Mouse (Mus musculus) kidney, postnatal 25 days (tissue): Measurements from ENCODE around the gene 1700028J19Rik.
"Not testable (repeated sequence)": the region's sequence is repeated elsewhere in the genome, so short reads cannot be mapped to it uniquely, and the experiment has no call there.

Source experiments
- DNase-seq, 2 experiments: peaks; one replicate each; pipeline ENCODE4 v3.0.0; 2021; ENCODE audit warnings: mixed read lengths in 2 of 2

The 1700028J19Rik gene

DNA sequence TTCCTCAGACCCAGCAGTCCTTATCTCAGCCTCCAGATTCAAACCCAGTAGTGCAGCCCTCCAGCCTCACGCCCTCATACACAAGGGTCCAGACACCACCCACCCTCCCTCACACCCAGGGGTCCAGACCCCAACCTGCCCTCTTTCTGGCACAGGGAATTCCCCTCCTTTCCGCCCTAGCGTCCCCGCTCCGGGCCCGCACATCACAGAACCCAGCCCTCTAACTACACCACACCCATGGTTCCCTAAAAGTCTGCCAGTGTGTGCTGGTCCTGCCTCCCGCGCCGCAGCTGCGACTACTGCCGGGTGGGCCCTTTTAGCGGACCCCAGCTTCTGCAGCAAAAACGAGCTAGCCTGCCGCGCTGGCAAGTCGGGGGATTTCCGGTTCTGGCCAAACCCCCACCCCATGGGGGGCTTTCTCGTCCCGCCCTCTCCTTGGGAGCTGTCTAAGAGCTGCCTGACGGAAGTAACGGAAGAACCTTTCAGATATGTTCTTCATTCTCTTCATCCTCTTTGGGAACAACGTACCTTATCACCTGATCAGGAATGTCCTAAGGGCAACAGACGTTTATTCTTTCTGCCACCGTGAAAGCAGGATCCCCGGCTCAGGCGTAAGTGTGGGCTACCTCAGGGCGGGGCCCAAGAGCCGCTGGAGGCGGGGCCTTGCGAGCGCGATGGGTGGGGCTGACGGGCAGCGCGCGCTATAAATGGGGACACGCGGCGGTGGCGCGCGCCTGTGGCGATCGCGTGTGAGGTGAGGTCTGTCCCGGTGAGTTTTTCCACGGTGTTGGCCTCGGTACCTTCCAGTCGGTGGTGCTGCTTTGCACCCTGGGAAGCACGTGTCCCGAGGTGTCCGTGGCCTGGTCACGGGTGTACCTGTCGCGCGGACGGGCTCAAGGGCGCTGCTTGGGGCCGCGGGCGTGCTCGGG is at the start of gene 1700028J19Rik, which contains the start of gene 2410002F23Rik:
1700028J19Rik (minus strand) TSS at position 641 of the 929 bp plus-strand sequence.
2410002F23Rik (plus strand) TSS at position 668 of the 929 bp plus-strand sequence.
- DNase-seq: peak; percentile 91 to 93

DNA sequence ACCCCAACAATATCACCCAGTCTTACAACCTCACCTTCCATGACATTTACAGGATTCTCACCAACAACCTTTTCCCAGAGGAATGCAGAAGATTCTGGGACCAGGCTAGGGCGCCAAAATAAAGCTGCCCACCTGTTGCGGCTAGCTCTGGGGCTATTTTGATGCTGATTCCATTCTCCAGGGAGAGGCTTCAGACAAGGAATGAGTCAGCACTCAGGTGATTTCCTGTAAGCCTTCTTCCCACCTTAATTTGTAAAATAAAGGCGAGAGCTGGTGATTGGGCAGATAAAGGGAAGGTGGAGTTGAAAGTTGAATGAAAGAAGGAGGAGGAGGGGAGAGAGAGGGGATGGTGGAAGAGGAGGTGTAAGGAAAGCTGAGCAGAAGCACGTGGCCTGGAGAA is 44.9 kb upstream of the 1700028J19Rik start:
- no peak for DNase-seq

DNA sequence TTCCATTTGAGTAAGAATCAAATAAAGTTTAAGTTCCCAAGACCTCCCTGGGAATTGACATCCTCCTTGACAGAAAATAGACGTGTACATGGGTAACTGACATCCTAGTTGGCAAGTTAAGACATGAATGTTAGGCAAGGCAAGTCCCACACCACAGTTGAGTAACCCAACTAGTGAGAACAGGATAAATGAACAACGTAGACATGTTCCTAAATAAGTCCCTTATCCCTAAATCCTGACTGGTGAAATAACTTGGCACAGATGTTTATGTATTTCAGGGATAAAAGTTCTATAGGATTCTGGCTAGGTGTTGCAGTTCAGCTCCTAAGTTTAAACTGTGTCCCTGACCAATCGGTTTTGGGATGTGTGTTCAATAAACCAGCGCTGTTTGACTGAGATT is 44.5 kb upstream of the 1700028J19Rik start:
- DNase-seq: no peak

DNA sequence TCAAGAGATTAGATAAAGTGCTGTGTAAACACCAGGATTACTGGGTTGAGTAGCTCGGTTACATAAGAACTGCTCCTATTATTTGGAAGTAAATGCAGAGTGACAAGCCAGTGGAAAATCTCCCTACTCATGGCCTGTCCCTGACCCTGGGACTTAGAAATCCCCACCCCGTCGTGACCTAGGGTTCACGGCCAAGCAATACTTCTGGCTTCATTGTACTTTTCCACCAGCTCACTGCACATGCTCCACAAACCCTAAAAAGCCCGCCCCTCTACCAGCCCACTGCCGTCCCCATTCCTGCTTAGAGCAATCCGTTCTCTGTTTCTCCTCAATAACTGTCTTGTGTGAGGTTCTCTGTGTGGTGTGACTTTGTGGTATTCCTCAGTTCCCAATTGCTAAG is 41.3 kb upstream of the 1700028J19Rik start:
- peak in 1 of 2 experiments; percentile 48 for DNase-seq

DNA sequence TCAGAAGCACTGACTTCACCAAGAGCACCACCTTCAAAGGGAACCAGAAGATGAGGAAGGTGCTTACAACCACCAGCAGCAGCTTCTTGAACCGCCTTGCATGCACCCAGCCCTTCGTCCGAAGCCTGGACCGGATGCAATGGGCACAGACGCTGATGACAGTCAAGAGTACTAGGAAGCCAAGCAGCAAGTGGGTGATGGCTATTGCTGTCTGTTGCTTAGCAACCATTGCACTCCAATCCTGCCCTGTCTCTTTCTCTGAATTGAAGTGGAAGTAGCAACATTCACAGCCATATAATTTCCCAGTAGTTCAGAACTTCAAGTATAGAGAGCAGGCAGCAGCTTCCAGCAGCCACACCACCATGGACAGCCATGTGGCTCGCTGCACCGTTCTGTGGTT is 35.1 kb upstream of the 1700028J19Rik start:
- DNase-seq: no peak

DNA sequence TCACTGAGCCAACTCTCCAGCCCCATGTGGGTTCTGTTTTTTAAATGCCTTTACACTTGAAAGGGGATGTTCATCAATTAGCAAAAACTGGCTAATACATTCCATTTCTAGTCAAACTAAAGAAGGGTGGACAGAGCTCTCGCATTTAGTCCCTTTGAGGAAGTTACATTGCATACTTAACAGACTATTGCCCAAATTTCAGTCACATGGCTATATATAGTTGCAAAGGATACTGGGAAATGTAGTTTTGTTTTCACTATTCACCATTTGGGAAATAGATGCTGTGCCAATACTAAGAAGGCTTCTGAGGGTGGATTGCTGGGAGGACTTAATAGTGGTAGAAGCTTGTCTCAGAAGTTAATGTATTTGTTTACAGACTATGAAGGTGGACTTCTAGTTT is 34.5 kb upstream of the 1700028J19Rik start:
- DNase-seq: no peak

DNA sequence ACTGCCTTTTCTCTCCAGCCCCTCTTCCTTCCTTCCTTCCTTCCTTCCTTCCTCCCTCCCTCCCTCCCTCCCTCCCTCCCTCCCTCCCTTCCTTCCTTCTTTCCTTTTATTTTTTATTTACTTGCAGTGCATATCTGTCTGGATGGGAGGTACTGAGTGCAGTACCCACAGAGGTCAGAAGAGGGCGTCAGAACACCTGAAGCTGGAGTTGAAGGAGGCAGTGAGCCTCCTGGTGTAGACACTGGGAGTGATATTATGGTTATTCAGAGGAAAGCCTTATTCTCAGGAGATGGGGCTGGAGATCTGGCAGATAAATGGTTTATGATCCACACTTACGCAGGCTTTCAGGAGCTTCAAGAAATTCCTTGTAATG is 30.7 kb upstream of the 1700028J19Rik start:
- DNase-seq: peak in 1 of 2 experiments; percentile 32

DNA sequence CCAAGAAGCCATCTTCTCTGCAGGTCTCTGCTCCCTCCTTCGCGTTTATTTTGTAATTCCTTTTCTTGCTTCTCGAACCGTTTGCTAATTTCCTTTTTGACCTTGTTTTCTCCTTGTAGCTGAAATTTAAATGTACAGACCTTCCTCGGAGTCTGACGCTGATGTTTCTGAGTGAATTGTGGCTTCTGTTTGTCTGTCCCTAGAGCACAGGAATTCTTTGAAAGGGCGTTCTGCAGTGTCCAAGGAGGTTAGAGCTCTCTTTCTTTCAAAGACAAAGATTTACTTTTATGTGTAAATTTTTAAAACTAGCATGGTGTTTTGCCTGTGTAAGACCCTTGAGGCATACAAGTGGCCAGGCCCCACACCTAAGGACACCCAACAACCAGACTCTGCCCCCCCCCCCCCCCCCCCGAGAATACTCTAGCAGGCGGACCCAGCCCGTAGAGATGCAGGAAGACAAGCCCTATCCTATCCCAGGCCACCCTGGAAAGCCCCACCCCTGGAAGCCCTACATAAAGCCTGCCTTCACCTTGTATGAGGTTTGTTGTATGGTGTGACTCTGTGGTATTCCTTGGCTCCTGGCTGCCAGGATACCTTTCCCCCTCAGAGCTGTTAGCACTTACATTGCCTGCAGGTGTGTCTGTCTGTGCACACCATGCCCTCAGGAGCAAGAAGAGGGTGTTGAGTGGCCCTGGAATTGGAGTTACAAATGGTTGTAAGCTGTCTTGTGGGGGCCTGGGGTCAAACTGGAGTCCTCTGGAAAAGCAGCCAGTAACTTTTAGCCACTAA is 30.2 kb upstream of the 1700028J19Rik start:
- DNase-seq: no peak

DNA sequence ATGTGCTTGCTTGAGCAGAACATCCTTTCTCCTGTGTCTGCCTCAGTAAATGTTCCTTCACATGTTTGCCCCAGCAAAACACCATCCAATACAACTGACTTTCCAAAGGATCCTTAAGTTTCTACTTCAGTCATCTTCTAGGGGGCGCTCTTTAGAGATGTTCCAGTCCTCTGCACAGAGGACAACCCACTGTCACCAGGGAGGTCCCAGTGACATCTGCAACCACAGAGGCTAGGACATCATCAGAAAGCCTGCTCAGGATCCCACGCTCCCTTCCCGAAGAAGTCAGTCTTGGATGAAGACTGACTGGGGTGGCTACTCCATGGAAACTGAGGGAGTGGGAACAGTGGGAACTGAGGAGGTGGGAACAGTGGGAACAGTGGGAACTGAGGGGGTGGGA is 29.1 kb upstream of the 1700028J19Rik start:
- DNase-seq: no peak

DNA sequence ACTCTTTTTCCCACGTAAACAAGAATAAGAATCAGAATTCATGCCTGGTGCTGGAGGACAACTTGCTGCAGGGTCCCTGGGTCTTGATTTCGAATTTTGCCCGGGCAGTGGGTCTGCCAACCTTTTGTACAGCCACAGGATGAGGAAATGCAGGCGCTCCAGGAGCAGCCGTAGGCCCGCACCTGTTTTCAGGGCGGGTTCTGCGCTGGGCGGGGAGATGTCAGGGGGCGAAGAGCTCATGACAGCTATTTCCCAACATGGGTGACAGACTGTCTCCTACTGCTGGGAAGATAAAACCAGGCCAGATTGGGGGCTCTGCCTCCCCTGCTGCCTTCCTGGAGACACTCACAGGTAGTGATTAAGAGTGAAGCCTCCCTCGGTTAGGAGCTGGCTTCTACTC is 27.6 kb upstream of the 1700028J19Rik start:
- DNase-seq: peak in 1 of 2 experiments; percentile 7

DNA sequence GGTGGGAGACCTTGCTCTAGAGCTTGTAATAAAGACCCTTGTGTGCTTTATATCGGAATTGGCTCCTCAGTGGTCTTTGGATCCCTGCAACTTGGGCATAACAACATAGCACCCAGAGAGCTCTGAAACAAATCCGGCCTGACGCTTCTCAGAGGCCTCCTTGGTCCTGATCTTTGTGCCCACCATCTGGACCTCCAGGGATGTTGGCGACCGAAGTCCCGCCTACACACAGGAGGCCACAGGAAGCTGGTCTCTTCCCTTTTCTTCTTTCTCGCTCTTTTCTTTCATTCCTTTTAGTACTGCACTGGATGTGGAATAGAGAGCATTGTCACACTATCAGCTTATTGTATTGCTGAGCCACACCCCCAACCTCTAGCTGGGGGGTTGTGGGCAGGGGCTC is 27.0 kb upstream of the 1700028J19Rik start:
- DNase-seq: no peak

DNA sequence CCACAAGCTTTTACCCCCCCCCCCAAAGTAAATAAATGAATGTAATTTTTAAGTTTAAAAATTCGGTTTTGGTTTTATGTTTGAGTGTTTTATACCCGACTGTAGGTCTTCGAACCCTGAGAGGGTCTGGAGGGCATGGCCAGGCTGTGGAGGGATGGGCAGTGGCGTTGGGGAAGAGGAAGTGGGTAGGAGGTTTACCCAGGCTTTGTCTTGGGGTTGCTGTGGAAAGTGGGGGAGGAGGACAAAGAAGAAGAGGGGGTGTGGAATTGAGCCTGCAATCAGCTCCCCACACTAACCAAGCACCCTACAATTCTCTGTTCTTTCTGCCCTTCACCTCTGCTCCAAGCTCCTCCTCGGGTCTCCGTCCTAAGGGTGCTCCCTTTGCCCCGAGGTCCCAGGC is 26.1 kb upstream of the 1700028J19Rik start:
- DNase-seq: no peak

DNA sequence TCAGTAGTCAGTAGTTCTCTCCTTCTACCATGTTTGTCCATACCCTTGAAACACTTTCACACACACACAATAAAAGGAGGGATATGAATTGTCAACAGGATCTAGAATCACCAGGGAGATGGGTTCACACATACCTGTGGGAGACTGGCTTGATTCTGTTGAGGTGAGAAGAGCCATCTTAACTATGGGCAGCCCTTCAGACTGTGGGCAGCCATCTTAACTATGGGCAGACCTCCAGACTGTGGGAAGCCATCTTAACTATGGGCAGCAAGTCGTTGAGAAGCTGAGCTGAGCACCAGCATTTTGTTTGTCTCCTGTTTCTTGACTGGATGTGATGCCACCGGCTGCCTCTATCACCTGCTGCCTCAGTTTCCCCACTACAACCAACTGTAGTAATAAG is 24.8 kb upstream of the 1700028J19Rik start:
- DNase-seq: no peak

DNA sequence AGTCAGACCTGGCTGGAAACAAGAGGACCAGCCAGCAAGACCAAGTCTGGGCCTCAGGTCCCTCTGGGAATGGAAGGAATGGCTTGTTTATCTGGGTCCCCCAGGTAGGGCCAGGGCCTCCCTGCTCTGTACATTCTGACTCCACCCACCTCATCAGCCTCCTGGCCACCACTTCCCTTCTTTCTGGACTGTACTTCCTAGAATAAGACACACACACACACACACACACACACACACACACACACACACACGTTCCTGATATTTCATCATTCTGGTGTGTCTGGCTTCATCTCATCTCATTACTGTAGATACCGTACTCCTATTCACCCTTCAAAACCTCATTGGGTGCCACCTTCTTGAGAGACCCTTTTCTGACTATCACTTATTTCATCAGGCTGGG is 22.9 kb upstream of the 1700028J19Rik start:
- no peak for DNase-seq

DNA sequence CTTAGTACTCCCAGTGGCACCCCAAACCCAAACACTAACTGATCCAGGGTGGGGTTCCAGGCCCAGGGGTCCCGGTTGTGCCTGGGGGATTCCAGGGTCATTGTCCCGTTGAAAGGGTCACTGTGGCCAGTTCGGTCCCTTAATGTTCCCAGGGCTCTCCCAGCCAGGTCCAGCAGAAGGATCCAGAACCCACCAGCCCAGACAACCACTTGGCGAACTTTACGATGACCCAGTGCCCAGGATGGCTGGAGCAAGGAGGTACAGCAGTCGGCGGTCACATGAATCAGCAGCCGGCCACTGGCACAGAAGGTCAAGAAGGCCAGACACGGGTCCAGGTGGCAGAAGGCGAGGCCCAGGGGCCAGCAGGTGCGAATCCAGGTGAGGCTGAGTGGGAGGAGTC is 21.6 kb upstream of the 1700028J19Rik start:
- DNase-seq: no peak

DNA sequence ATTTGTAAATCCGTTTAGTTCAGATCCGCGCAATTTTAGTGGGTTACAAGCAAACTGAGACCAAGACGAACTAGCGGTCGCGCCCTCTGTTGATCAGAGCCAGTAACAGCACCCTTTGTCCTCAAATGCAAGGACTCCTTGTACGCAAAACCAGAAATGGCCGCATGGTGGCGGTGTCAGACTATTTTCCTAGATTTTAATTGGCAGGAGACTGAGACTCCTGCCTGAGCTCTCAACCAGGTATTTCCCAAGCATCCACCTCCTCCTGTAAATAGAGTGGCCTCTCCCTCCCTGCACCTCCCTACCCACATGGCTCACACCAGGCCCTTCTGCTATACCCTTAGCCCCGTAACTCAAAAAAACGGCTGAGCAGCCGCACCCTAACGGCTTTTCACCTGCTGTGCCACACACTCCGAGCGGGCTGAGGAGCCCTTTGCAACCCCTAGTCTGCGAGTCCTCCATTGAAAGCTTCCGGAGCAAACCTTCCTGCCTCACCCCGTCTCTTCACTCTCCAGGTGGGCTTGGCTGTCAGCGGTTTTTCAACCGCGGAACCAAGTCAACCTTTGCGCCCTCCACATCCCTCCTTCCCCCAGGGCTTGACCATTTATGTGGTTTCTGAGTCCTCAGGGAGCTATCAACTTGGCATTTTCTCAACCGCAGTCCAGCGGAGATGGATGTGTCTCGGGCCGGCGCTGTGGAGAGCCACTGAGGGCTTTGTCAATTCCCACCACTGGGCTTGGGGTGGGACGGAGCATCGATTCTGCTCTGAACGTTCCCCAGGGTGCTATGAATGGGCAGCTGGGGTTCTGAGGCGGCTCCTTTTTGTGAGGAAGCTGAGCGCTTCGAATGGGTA is 16.5 kb upstream of the 1700028J19Rik start:
- peak; percentile 89 to 98 for DNase-seq

DNA sequence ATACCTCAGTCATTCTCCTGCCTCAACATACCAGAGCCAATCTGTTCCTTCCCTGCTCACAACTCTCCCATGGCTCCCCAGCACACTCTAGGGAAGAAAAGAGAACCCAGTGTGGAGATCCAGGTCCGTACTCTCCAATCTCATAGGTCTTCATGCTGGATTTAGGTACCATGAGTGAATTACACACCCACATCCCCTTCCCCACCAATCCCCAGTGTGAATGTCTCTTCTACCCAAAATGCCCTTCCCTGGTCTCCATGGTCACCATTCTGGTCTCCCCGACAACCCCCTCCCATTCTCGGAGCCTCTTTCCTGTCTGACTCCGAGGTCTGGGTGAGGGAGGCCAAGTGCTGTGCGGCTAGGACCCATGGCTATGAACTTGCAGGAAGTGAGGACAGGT is 14.7 kb upstream of the 1700028J19Rik start, which contains the start of gene Gm15517:
Gm15517 (plus strand) TSS at position 301 of the 400 bp plus-strand sequence.
- DNase-seq: no peak

DNA sequence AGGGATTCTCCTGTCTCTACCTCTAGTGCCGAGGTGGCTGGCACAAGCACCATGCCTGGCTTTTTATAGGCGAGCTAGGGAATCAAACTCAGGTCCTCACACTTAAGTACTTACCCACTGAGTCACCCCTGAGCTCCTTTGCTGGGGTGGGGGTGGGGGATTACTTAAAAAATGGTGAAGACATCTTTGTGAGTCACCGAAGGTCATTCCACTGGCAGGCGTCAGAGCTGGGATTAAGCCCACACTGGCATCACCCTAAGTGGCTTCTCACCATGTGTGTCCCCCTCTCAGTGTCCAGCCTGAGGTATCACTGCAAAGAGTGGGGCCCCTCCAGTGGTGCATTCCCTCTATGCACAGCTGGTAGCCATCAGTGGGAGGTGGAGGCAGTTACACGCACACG is 13.9 kb upstream of the 1700028J19Rik start:
- no peak for DNase-seq

DNA sequence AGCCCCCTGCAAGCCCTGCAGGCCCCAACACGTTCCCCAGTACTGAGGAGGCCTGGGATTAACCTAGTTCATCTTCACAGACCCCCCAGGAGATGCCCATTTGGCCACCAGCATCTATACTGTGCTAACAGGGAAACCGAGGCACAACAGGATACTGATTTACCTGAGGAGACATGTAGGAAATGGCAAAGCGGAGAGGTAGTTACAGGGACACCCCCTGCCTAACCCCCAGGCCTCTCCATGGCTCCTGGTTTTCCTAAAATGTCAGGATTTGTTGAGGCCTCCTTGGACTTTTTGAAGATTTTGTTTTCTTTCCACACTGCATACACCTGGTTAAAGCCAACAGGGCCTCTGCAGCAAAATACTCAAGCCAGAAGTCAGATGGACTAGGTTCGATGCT is 10.8 kb upstream of the 1700028J19Rik start, which contains the start of gene Acp4:
Acp4 (minus strand) TSS at position 101 of the 400 bp plus-strand sequence.
- no peak for DNase-seq

DNA sequence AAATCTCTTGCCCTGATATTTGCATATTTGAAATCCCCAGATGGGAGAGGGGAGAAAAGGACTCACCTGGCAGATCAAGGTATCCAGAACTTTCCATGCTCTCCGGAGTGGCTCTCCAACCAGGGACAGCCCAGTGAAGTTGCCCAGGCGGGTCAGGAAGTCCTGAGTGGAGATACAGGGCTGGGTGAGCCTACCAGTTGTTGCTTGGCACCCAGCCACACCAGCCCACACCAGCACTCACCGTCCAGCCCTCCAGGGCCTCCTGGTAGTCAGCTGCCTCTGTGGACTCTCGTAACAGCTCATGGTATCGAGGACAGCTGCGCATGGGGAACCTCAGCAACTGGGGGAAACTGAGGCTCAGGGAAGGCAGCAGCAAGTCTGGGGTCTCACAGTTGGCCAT is 8.4 kb upstream of the 1700028J19Rik start:
- DNase-seq: no peak

DNA sequence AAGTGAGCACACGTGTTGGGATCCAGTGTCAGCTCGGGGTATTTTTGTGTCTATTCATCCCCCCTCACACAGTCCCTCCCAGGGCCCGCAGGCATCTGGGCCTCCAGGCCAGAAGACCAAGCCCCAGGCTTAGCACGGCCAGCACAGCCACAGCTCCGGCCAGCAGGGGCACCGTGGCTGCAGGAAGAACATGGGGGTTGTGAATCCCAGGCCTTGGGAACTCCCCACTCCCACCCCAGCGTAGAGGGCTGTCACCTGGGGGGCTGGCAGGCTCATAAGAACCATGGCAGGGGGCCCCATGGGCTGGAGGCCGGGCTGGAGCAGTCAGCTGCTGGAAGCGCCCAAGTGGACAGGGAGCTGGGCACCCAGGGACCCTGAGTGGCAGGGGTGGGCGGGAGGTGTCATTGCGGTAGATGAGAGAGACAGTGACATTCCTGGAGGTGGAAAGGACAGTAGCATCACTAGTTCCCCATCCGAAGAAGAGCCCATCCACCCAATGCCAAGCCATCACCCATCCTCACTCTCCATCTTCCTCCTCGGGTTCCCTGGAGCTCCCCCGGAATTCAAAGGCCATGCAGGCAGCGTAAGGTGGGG is 6.6 kb upstream of the 1700028J19Rik start:
- no peak for DNase-seq

DNA sequence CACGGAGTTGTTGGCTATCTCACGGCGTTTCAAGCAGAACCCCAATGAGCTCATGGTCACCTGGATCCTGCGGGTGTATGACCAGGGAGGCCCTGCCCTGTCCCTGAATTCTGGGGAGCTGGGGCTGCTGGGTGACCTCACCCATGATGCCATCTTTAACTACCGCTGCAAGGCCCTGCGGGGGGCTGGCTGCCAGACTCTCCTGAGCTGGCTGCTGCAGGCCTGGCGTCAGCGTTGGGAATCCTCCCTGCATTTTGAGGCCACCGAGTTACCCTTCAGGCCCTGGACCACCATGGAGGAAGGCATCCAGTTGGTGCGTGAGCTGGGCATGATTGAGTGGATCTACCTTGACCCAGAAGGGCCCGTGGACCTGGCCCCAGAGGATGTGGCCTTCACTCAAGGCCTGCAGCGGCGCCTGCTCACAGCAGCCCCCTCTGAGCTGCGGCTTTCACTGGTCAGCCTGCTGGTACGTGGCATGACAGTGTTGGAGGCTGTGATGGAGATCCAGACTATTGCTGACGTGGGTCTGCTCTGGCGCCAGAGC is 4.3 kb upstream of the 1700028J19Rik start:
- not testable (repeated sequence) for DNase-seq
